Mouse (Mus musculus): ENCODE results near the gene Macrod2. TPM values are rescaled to one million over a fixed set of nuclear protein-coding genes. Genes with fewer than 3 reads are reported as not detected.

Gene Macrod2
- polyA plus RNA-seq, 1 experiment: 16.3 TPM

- TF ChIP-seq POLR2A (IDR thresholded peaks at IDR 0.05; ENCODE audit: control insufficient read depth, low read depth, low read length) (no peak), CTCF (IDR thresholded peaks at IDR 0.05; ENCODE audit: control insufficient read depth, insufficient read depth, insufficient replicate concordance, low read depth, low read length) (no peak)
- Histone ChIP-seq H3K27me3 (ENCODE audit: control insufficient read depth, insufficient read depth, low read length) (no peaks in the 10 kb centered on the region), H3K36me3 (ENCODE audit: control insufficient read depth, insufficient read depth, low read length) (no peaks in the 10 kb centered on the region), H3K4me1 (ENCODE audit: control insufficient read depth, insufficient read depth, low read length) (no peaks in the 10 kb centered on the region), H3K4me3 (ENCODE audit: control insufficient read depth, low read depth, low read length) (no peak overlapping the region), H3K27ac (ENCODE audit: control insufficient read depth, insufficient read depth, low read depth, low read length) (no peak overlapping the region)
These were observed 1629.5 kb downstream of the Macrod2 start for GRCm38 (mm10) chr2:142024534-142025155.

GRCm38 (mm10) chr2:142026721-142027120 is 1631.6 kb downstream of the Macrod2 start:
- no peak overlapping the region for H3K27ac ChIP-seq (ENCODE audit: control insufficient read depth, insufficient read depth, low read depth, low read length)
- no peak overlapping the region for H3K4me3 ChIP-seq (ENCODE audit: control insufficient read depth, low read depth, low read length)
- TF ChIP-seq CTCF (IDR thresholded peaks at IDR 0.05; ENCODE audit: control insufficient read depth, insufficient read depth, insufficient replicate concordance, low read depth, low read length) (no peak), POLR2A (IDR thresholded peaks at IDR 0.05; ENCODE audit: control insufficient read depth, low read depth, low read length) (no peak)
- no peaks in the 10 kb centered on the region for H3K4me1 ChIP-seq (ENCODE audit: control insufficient read depth, insufficient read depth, low read length)
- no peaks in the 10 kb centered on the region for H3K27me3 ChIP-seq (ENCODE audit: control insufficient read depth, insufficient read depth, low read length)
- H3K36me3 ChIP-seq (ENCODE audit: control insufficient read depth, insufficient read depth, low read length): no peaks in the 10 kb centered on the region

- Histone ChIP-seq H3K4me3 (ENCODE audit: control insufficient read depth, low read depth, low read length) (no peak overlapping the region), H3K36me3 (ENCODE audit: control insufficient read depth, insufficient read depth, low read length) (no peaks in the 10 kb centered on the region), H3K27me3 (ENCODE audit: control insufficient read depth, insufficient read depth, low read length) (no peaks in the 10 kb centered on the region), H3K4me1 (ENCODE audit: control insufficient read depth, insufficient read depth, low read length) (no peaks in the 10 kb centered on the region), H3K27ac (ENCODE audit: control insufficient read depth, insufficient read depth, low read depth, low read length) (no peak overlapping the region)
- TF ChIP-seq CTCF (IDR thresholded peaks at IDR 0.05; ENCODE audit: control insufficient read depth, insufficient read depth, insufficient replicate concordance, low read depth, low read length) (no peak), POLR2A (IDR thresholded peaks at IDR 0.05; ENCODE audit: control insufficient read depth, low read depth, low read length) (no peak)
These were observed 1635.9 kb downstream of the Macrod2 start for GRCm38 (mm10) chr2:142030756-142031646.

GRCm38 (mm10) chr2:142055576-142055975 is 1660.5 kb downstream of the Macrod2 start:
- Histone ChIP-seq H3K4me1 (ENCODE audit: control insufficient read depth, insufficient read depth, low read length) (no peaks in the 10 kb centered on the region), H3K27me3 (ENCODE audit: control insufficient read depth, insufficient read depth, low read length) (no peaks in the 10 kb centered on the region), H3K4me3 (ENCODE audit: control insufficient read depth, low read depth, low read length) (no peak overlapping the region), H3K27ac (ENCODE audit: control insufficient read depth, insufficient read depth, low read depth, low read length) (no peak overlapping the region), H3K36me3 (ENCODE audit: control insufficient read depth, insufficient read depth, low read length) (no peaks in the 10 kb centered on the region)
- no peak for TF ChIP-seq POLR2A (IDR thresholded peaks at IDR 0.05; ENCODE audit: control insufficient read depth, low read depth, low read length)
- no peak for TF ChIP-seq CTCF (IDR thresholded peaks at IDR 0.05; ENCODE audit: control insufficient read depth, insufficient read depth, insufficient replicate concordance, low read depth, low read length)

DNA sequence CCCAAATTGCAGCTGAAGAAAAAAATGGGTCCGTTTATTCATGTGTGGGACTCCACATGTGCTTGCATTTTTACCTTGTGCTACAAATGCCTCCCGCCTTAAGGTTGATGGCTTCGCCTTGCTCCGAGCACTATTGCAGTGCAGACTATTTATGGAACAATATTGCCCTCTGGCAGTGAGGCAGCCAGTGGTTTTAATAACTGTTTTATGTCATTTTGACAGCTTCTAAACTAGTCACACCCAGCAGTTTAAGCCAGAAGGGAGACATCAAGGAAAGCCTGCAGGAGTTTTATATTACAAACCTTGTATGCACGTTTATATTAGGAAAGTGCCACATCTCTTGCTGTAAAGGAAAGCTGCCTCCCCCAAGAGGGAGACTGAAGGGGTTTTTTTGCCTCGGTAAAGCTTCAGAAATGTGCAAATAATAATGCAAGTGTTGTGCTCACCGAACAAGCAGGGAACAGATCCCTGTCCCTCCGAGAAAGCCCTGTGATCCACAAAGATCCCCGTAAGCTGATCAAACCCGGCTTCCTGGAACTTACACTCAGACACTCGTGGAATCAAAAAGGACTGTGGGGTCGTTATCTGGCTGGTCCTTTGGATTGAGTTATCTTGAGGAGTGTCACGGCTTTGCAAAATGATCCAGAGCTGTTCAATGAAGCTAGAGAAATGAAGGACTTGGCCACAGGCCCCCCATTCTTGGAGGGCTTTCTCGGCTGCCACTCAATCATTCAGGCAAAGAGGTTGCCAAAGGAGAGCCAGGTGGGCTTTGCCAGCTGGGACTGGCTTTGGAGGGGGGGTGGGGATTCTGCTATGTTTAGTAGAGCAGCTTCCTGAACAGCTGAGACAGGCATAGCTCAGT is 1663.0 kb downstream of the Macrod2 start:
- no peaks in the 10 kb centered on the region for H3K36me3 ChIP-seq (ENCODE audit: control insufficient read depth, insufficient read depth, low read length)
- H3K4me1 ChIP-seq (ENCODE audit: control insufficient read depth, insufficient read depth, low read length): no peaks in the 10 kb centered on the region
- TF ChIP-seq CTCF (IDR thresholded peaks at IDR 0.05; ENCODE audit: control insufficient read depth, insufficient read depth, insufficient replicate concordance, low read depth, low read length) (no peak), POLR2A (IDR thresholded peaks at IDR 0.05; ENCODE audit: control insufficient read depth, low read depth, low read length) (no peak)
- no peaks in the 10 kb centered on the region for H3K27me3 ChIP-seq (ENCODE audit: control insufficient read depth, insufficient read depth, low read length)
- H3K27ac ChIP-seq (ENCODE audit: control insufficient read depth, insufficient read depth, low read depth, low read length): no peak overlapping the region
- no peak overlapping the region for H3K4me3 ChIP-seq (ENCODE audit: control insufficient read depth, low read depth, low read length)

DNA sequence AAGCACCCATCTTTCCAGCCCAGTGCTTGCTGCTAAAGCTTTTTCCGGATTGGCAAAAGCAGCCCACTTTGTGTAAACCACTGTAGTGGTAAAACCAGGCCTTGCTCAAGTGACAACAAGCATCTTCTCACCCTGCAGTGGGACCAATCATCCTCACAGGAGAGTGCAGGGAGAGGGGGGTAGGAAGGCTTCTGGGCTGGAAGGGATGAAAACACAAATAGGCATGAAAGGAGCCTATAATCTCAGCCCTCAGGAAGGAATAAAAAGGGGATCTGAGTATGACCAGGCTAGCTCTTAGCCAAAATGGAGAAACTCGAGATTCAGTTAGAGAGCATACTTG is 1663.6 kb downstream of the Macrod2 start:
- Histone ChIP-seq H3K27ac (ENCODE audit: control insufficient read depth, insufficient read depth, low read depth, low read length) (no peak overlapping the region), H3K36me3 (ENCODE audit: control insufficient read depth, insufficient read depth, low read length) (no peaks in the 10 kb centered on the region), H3K27me3 (ENCODE audit: control insufficient read depth, insufficient read depth, low read length) (no peaks in the 10 kb centered on the region), H3K4me1 (ENCODE audit: control insufficient read depth, insufficient read depth, low read length) (no peaks in the 10 kb centered on the region), H3K4me3 (ENCODE audit: control insufficient read depth, low read depth, low read length) (no peak overlapping the region)
- TF ChIP-seq POLR2A (IDR thresholded peaks at IDR 0.05; ENCODE audit: control insufficient read depth, low read depth, low read length) (no peak), CTCF (IDR thresholded peaks at IDR 0.05; ENCODE audit: control insufficient read depth, insufficient read depth, insufficient replicate concordance, low read depth, low read length) (no peak)

DNA sequence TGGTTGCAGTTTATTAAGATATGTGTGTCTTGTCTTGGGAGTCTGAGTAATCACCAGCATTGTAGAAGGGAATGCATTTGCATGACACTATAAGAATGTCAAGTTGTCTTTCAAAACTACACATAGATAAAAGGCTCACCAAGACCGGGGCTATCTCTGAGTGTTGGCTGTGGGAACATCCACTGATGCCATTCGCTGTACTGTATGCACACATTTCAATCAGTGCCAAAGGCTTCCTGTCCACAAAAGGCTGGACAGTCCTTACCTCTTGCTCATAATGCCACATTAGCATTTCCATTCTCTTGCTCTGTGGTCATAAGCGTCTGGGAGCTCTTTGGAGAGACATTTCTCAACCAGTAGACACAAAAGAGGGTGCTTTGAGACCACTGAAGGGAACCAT is 1713.8 kb downstream of the Macrod2 start:
- Histone ChIP-seq H3K27ac (ENCODE audit: control insufficient read depth, insufficient read depth, low read depth, low read length) (no peak overlapping the region), H3K4me1 (ENCODE audit: control insufficient read depth, insufficient read depth, low read length) (no peaks in the 10 kb centered on the region), H3K4me3 (ENCODE audit: control insufficient read depth, low read depth, low read length) (no peak overlapping the region), H3K36me3 (ENCODE audit: control insufficient read depth, insufficient read depth, low read length) (no peaks in the 10 kb centered on the region), H3K27me3 (ENCODE audit: control insufficient read depth, insufficient read depth, low read length) (no peaks in the 10 kb centered on the region)
- TF ChIP-seq CTCF (IDR thresholded peaks at IDR 0.05; ENCODE audit: control insufficient read depth, insufficient read depth, insufficient replicate concordance, low read depth, low read length): no peak
- TF ChIP-seq POLR2A (IDR thresholded peaks at IDR 0.05; ENCODE audit: control insufficient read depth, low read depth, low read length): no peak

Data from testis, adult 2 months (tissue).